Mouse (Mus musculus): Measurements from ENCODE around the gene Gch1. TPM values are rescaled to one million over a fixed set of nuclear protein-coding genes. Genes with fewer than 3 reads are reported as not detected.

Gene Gch1
- polyA plus RNA-seq, 1 experiment = 3.1 TPM

DNA sequence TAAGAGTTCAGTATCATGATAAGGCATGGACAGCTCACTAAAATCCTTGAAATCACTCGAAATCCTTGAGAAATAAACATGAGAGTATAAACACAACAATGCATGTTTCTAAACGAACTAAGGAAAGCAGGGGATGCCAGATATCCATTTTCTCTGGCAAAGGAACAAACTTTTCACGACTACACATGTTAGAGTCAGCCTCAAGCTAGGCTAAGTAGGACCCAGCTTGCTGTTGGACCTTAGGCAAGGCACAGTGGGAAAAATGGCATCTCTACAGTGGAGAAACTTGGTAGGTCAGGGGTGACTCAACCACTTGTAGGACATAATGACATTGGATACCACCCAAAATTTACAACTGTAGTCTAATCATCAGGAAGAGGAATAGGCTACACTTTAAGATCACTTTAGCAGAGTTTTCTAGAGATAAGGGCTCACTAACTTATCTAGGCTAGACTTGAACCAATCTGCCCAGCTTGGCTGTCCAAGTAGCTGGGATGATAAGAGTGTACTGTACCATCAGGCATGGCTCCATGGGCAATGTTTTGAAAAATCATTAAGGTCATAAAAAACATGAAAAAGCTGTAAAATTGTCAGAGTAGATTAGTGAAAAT lies 18.6 kb downstream of the Gch1 start:
- TF ChIP-seq FLI1 (IDR thresholded peaks at IDR 0.05; ENCODE audit: low read length) (no peak), GATA1 (IDR thresholded peaks at IDR 0.05; ENCODE audit: borderline replicate concordance, low read length) (no peak)
- Histone ChIP-seq H3K4me1 (peaks cover 37% of the 10 kb centered on the region), H3K9me3 (no peaks in the 10 kb centered on the region), H3K36me3 (replicated peaks; ENCODE audit: low read length) (no peaks in the 10 kb centered on the region), H3K4me3 (replicated peaks) (no peak overlapping the region), H3K27me3 (replicated peaks) (peaks cover 7% of the 10 kb centered on the region)

DNA sequence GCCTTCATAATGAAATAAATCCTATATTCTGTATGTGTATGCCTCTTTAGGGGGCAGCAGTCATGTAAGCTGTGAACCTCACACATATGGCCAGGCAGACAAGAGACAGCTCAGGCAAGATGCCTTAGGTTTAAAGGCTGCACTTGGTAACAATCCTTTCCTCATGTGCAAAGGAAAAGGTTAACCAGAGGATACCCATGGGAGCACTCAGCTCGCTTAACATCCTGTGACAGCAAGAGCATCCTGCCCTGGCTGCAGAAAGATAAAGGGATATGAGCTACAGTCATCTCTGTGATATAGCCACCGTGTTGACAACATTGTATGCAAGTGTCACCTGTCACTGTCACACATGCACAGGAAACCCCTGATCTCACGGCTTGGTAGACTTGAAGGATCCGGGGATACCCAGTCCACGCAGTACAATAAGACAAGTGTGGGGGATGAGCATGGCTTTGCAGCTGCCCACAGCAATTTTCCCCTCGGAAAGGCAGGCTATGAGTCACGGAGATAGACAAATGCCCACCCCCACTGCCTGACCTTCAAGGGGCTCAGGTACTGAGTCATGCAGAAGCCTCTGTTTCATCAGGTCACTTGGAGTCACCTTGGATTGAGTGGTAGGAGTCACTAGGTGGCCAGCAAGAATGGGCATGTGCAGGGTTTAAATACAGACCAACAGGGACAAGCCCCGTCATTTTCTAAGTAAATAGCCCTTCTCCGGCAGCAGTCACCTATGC lies 19.4 kb downstream of the Gch1 start:
- TF ChIP-seq GATA1 (IDR thresholded peaks at IDR 0.05; ENCODE audit: borderline replicate concordance, low read length) (no peak), FLI1 (IDR thresholded peaks at IDR 0.05; ENCODE audit: low read length) (no peak)
- Histone ChIP-seq H3K36me3 (replicated peaks; ENCODE audit: low read length) (no peaks in the 10 kb centered on the region), H3K4me1 (peaks cover 45% of the 10 kb centered on the region), H3K4me3 (replicated peaks) (no peak overlapping the region), H3K9me3 (no peaks in the 10 kb centered on the region), H3K27me3 (replicated peaks) (peaks cover 7% of the 10 kb centered on the region)

DNA sequence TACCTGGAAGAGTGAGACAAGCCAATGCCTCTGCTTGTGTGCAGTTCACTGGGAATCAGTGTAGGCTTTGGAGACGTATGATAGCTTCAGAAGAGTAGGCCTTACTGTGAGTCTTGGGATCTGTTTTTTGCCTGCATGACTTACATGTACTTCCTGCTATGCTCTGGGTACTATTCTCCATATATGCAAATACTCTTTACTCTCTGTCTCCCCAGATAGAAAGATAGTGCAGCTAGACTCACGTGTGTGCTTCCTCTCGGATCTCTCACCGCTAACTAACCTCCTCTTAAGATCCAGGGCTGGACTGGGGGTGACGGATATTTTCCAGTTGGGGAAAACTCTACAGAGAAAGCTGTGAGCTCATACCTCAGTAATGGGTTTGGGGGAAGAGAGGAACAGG lies 23.5 kb downstream of the Gch1 start:
- H3K36me3 ChIP-seq (replicated peaks; ENCODE audit: low read length) = no peaks in the 10 kb centered on the region
- TF ChIP-seq GATA1 (IDR thresholded peaks at IDR 0.05; ENCODE audit: borderline replicate concordance, low read length) (no peak), FLI1 (IDR thresholded peaks at IDR 0.05; ENCODE audit: low read length) (no peak)
- no peaks in the 10 kb centered on the region for H3K9me3 ChIP-seq
- H3K4me3 ChIP-seq (replicated peaks) = no peak overlapping the region
- H3K4me1 ChIP-seq = peaks cover 35% of the 10 kb centered on the region
- H3K27me3 ChIP-seq (replicated peaks) = peaks cover 5% of the 10 kb centered on the region

- Histone ChIP-seq H3K9me3 (no peaks in the 10 kb centered on the region), H3K27me3 (replicated peaks) (peaks cover 4% of the 10 kb centered on the region), H3K4me3 (replicated peaks) (no peak overlapping the region), H3K36me3 (replicated peaks; ENCODE audit: low read length) (no peaks in the 10 kb centered on the region), H3K4me1 (peaks cover 28% of the 10 kb centered on the region)
- TF ChIP-seq FLI1 (IDR thresholded peaks at IDR 0.05; ENCODE audit: low read length) (no peak), GATA1 (IDR thresholded peaks at IDR 0.05; ENCODE audit: borderline replicate concordance, low read length) (no peak)
Measured at GRCm38 (mm10) chr14:47165117-47165516, 24.1 kb downstream of the Gch1 start.

DNA sequence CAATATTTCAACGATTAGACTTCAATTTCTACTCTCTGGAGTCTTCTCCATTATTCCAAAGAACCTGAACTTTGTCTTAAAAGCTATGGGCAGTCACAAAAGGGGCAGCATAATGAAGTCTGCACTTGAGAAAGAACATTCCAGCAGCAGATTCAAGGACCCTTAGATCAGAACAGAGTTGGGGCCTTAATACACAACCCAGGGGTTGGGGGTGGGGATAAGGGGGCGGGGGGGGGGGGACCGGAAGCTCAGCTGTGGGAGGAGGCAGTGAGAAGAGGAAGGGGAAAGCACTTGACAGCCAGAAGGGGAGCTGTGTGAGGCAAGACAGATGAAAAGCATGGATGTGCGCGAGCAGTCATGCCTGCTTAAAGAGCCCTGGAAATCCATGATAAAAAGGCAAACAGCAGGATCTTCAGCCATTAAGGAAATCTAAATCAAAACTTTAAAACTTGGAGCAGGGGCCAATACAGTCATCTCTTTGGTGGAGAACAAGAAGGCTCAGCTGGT lies 27.2 kb downstream of the Gch1 start:
- H3K36me3 ChIP-seq (replicated peaks; ENCODE audit: low read length) = peaks cover 3% of the 10 kb centered on the region
- H3K9me3 ChIP-seq = no peaks in the 10 kb centered on the region
- no peak overlapping the region for H3K4me3 ChIP-seq (replicated peaks)
- TF ChIP-seq FLI1 (IDR thresholded peaks at IDR 0.05; ENCODE audit: low read length) = no peak
- TF ChIP-seq GATA1 (IDR thresholded peaks at IDR 0.05; ENCODE audit: borderline replicate concordance, low read length) = no peak
- H3K4me1 ChIP-seq = peaks cover 19% of the 10 kb centered on the region
- H3K27me3 ChIP-seq (replicated peaks) = no peaks in the 10 kb centered on the region

DNA sequence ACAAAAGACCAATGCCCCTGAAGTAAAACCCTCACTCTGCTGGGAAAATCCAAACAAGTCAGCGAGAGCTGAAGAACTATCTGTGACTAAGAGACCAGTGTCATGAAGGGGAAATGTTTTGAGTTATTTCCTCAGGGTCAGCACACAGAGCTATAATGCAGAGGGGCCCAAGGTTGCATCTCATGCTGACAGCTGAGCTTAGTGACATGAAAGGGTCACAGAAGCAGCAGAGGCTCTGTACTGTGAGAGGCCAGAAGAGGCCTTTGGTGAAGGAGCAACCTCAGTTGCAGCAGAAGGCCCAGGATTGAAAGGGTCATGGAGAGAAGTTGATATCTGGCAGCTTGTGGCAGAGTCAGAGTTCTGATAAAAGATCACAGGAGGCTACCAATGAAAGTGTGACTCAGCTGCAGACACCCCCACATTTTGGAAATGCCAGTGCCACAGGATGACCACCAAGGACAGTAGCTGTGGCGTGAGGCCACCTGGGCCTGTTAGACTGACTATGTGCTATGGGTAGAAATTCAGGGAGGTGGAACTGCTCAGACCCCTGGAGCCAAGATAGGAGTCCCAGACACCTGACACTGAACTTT lies 29.1 kb downstream of the Gch1 start:
- TF ChIP-seq GATA1 (IDR thresholded peaks at IDR 0.05; ENCODE audit: borderline replicate concordance, low read length) = no peak
- no peak for TF ChIP-seq FLI1 (IDR thresholded peaks at IDR 0.05; ENCODE audit: low read length)
- H3K4me3 ChIP-seq (replicated peaks) = no peak overlapping the region
- no peaks in the 10 kb centered on the region for H3K27me3 ChIP-seq (replicated peaks)
- no peaks in the 10 kb centered on the region for H3K9me3 ChIP-seq
- peaks cover 13% of the 10 kb centered on the region for H3K4me1 ChIP-seq
- H3K36me3 ChIP-seq (replicated peaks; ENCODE audit: low read length) = peaks cover 5% of the 10 kb centered on the region

GRCm38 (mm10) chr14:47154303-47154702 lies 34.9 kb downstream of the Gch1 start:
- TF ChIP-seq FLI1 (IDR thresholded peaks at IDR 0.05; ENCODE audit: low read length) = no peak
- no peak for TF ChIP-seq GATA1 (IDR thresholded peaks at IDR 0.05; ENCODE audit: borderline replicate concordance, low read length)
- Histone ChIP-seq H3K27me3 (replicated peaks) (no peaks in the 10 kb centered on the region), H3K4me3 (replicated peaks) (no peak overlapping the region), H3K4me1 (no peaks in the 10 kb centered on the region), H3K36me3 (replicated peaks; ENCODE audit: low read length) (peaks cover 5% of the 10 kb centered on the region), H3K9me3 (peaks cover 5% of the 10 kb centered on the region; the same call in 1 of the 2 replicates)

GRCm38 (mm10) chr14:47151306-47151705 lies 37.9 kb downstream of the Gch1 start:
- H3K9me3 ChIP-seq = peaks cover 5% of the 10 kb centered on the region; the same call in 1 of the 2 replicates
- no peaks in the 10 kb centered on the region for H3K4me1 ChIP-seq
- peaks cover 2% of the 10 kb centered on the region for H3K36me3 ChIP-seq (replicated peaks; ENCODE audit: low read length)
- no peak overlapping the region for H3K4me3 ChIP-seq (replicated peaks)
- no peaks in the 10 kb centered on the region for H3K27me3 ChIP-seq (replicated peaks)
- TF ChIP-seq FLI1 (IDR thresholded peaks at IDR 0.05; ENCODE audit: low read length) (no peak), GATA1 (IDR thresholded peaks at IDR 0.05; ENCODE audit: borderline replicate concordance, low read length) (no peak)

GRCm38 (mm10) chr14:47144326-47144725 lies 44.9 kb downstream of the Gch1 start:
- no peak for TF ChIP-seq FLI1 (IDR thresholded peaks at IDR 0.05; ENCODE audit: low read length)
- TF ChIP-seq GATA1 (IDR thresholded peaks at IDR 0.05; ENCODE audit: borderline replicate concordance, low read length) = no peak
- H3K4me3 ChIP-seq (replicated peaks) = no peak overlapping the region
- peaks cover 3% of the 10 kb centered on the region; the same call in 1 of the 2 replicates for H3K9me3 ChIP-seq
- no peaks in the 10 kb centered on the region for H3K4me1 ChIP-seq
- no peaks in the 10 kb centered on the region for H3K36me3 ChIP-seq (replicated peaks; ENCODE audit: low read length)
- no peaks in the 10 kb centered on the region for H3K27me3 ChIP-seq (replicated peaks)

GRCm38 (mm10) chr14:47138853-47139252 lies 50.4 kb downstream of the Gch1 start:
- H3K36me3 ChIP-seq (replicated peaks; ENCODE audit: low read length) = no peaks in the 10 kb centered on the region
- TF ChIP-seq GATA1 (IDR thresholded peaks at IDR 0.05; ENCODE audit: borderline replicate concordance, low read length) = no peak
- H3K9me3 ChIP-seq = no peaks in the 10 kb centered on the region
- H3K4me3 ChIP-seq (replicated peaks) = no peak overlapping the region
- H3K4me1 ChIP-seq = peaks cover 4% of the 10 kb centered on the region
- peaks cover 13% of the 10 kb centered on the region for H3K27me3 ChIP-seq (replicated peaks)
